Mouse (Mus musculus) layer of hippocampus, postnatal 14 days (tissue): ENCODE results near the gene Fam171b. TPM values are rescaled to one million over a fixed set of nuclear protein-coding genes. Genes with fewer than 3 reads are reported as not detected.

Experiments used
- DNase-seq, 2 experiments: peaks; one replicate each; pipeline ENCODE4 v3.0.0; 2021 to 2022; ENCODE audit warnings: low spot score in 2 of 2, mixed read lengths in 1 of 2
- total RNA-seq, 2 experiments: library from RNA; stranded (reverse); gene quantifications; 2 replicates each; pipeline ENCODE4 v1.2.3; 2021

The Fam171b gene
- total RNA-seq, 2 experiments from 2014 or later = 189 to 197 TPM

DNA sequence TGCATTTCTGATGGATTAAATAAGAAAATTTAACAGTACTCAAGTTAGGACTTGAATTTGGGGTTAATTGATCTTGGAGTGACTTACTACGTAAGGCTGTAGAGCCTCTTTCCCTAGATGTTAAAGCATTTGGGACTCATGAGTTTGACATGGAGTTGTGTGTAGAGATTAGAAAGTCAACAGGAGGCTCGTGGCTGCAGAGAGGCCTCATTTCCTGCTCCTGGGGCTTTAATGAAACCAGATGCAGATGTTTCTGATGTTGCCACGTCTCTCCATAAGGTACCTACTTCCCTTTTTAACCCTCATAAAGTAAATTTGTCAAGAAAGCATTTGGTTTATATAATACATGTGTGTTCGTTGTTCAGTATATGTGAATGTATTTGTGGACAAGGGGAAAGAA is 43.8 kb downstream of the Fam171b start:
- no peak for DNase-seq

- no peak for DNase-seq
Measured at GRCm38 (mm10) chr2:83883850-83884420, 71.5 kb downstream of the Fam171b start.

DNA sequence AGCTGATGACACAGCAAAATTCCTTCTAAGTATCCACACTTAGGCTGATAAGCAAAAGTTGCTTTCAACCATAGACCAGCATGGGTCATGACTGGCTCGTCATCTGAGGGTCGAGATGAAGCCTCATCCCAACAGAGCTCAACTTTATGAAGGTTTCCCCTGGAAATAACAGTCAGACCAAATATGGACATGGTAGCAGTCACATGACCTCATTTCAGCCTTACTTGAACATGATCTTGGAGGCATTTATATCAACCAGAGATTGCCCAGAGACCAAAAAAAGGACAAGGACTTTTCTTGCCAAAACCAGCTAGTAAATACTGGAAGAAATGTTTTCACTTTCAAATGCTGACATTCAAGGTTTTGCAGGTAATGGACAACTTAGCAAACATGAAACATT is 81.3 kb downstream of the Fam171b start:
- no peak for DNase-seq

DNA sequence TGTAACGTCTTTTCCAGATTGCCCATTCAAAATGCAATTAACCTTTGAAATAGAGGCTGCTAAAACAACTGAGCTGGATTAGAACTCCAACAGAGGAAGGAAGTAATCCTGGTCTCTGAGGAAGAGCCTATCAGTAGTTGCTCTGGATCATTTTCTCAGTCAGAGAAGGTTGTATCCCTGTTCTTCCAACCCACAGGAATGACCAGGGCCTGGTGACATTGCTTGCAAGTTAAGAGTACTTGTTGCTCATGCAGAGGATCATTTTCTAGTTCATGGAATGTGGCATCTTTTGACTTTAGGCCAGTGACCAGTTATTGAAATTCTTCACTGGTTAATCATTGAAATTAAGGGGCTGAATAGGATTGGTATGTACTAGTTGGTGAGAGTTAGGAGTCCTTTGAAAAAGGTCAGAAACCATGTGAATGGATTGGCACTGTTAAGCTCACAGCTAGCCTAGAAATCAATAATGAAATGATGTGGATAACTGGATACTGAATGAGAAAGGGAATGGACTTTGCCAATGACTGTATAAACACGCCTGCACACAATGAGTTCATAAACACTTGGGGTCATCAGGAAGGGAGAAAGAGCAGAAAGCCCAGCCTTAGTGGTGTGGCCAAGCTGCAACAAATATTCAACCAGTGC is 89.6 kb downstream of the Fam171b start:
- no peak for DNase-seq

DNA sequence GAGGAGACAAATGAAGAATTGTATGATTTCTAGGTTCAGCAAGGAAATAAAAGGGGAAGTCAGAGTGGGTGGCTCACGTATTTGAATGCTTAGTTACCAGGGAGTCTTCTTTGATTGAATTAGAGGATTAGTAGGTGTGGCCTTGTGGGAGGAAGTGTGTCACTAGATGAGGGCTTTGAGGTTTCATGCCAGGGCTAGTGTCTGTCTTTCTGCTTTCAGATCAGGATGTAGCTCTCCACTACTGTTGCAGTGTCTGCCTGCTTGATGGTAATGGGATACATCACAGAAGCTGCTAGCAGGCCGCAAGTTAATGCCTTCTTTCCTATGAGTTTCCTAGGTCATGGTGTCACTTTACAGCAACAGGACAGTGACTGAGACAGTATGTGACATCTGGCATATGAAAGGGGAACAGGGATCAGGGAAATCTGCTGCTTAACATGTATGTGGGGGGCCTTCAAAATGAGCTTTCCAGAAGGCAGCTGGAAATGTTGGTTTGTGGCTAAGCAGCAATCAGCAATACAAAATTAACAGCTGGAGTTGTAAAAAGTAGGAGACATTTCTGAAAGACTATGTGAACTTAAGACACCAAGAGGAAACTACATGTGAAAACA is 117.1 kb downstream of the Fam171b start:
- no peak for DNase-seq

Other genes with a start within 250 kb of the Fam171b start
- gene Zc3h15, start 168.2 kb upstream of the Fam171b start, total RNA-seq = 100 to 1,000 TPM; 122 to 125 TPM
- 10 to 100 TPM; 48.5 to 69.0 TPM for gene Itgav, start 88.2 kb upstream of the Fam171b start, total RNA-seq
- not detected for gene Zswim2, start 128.6 kb downstream of the Fam171b start, total RNA-seq
- gene Gm13698, start 143.1 kb downstream of the Fam171b start, total RNA-seq = 1 to 10 TPM; 1.2 to 1.6 TPM
- gene Gm13693, start 148.9 kb downstream of the Fam171b start, total RNA-seq = 1 to 10 TPM; 1.2 to 1.6 TPM
- gene Gm13695, start 154.7 kb downstream of the Fam171b start, total RNA-seq = 1 to 10 TPM in 1 of 2 experiments, not detected in 1; 1.2 TPM
- 1 to 10 TPM; 1.2 to 1.6 TPM for gene Gm13696, start 160.5 kb downstream of the Fam171b start, total RNA-seq
- gene Gm13694, start 166.3 kb downstream of the Fam171b start, total RNA-seq = 1 to 10 TPM; 1.2 to 1.6 TPM
- 1 to 10 TPM; 1.2 to 1.6 TPM for gene Gm13697, start 172.1 kb downstream of the Fam171b start, total RNA-seq
- gene Gm13691, start 177.9 kb downstream of the Fam171b start, total RNA-seq = 1 to 10 TPM; 1.2 to 1.6 TPM